Mouse (Mus musculus): Measurements from ENCODE around the gene Secisbp2l. TPM values are rescaled to one million over a fixed set of nuclear protein-coding genes. Genes with fewer than 3 reads are reported as not detected.

Secisbp2l gene
- polyA plus RNA-seq, 1 experiment, result 59.0 TPM

DNA sequence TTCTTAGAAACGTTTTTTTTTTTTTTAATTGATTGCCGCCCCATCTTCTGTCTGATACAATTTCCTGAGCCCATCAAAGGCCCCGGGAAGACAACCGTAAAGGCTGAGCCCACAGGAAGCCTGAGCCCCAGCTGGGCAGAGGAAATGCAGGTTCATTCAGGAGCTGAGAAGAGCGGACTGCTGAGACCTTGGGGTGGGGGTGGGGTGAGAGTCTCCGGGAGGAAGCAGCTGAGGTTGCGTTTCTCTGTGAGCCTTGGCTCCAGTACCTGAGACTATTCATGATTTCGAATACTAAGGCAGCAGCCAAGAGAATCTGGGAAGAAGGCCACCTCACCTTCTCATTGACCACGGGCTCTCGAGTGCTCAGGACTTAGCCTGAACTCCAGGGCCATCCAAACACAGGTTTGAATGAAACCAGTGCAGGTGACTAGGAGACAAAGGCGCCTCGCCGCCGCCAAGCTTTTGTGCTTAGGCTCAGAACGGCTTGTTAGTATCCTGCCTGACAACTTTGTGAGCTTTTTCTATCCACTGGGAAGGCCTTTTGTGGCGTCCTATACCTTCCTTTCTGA is 58.0 kb downstream of the Secisbp2l start:
- TF ChIP-seq CTCF (IDR thresholded peaks at IDR 0.05; ENCODE audit: low read depth, low read length), result no peak
- TF ChIP-seq POLR2A (IDR thresholded peaks at IDR 0.05; ENCODE audit: borderline replicate concordance, low read depth, low read length), result no peak
- H3K4me3 ChIP-seq (ENCODE audit: insufficient read depth, low read length), result peak overlapping the region; percentile 43; the same call in 1 of the 2 replicates
- peaks cover 3% of the 10 kb centered on the region; the same call in 1 of the 2 replicates for H3K4me1 ChIP-seq (ENCODE audit: control insufficient read depth, insufficient read depth, low read length)
- H3K27ac ChIP-seq (ENCODE audit: insufficient read depth, low read depth, low read length), result no peak overlapping the region

DNA sequence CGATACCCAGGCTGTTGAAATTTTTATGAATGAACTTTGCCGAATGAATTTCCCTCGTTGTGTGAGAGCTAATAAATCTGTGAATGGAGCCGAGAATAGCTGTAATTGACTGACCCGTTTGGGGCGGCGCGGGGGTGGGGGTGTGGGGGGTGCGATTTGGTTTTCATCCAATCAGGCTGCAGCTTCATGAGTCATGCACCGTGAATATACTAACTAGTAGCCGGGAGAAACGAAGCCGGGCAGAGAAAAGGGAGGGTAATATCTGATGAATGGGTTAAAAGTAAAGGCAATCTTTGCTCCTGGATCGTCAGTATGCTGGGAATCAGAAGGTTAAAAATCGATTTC is 58.6 kb downstream of the Secisbp2l start, which contains the start of gene Shc4:
Shc4 (minus strand) TSS at position 63 of the 345 bp plus-strand sequence.
- Histone ChIP-seq H3K27ac (ENCODE audit: insufficient read depth, low read depth, low read length) (no peak within 1 kb of the TSS), H3K4me3 (ENCODE audit: insufficient read depth, low read length) (peak within 1 kb of the TSS; percentile 51), H3K4me1 (ENCODE audit: control insufficient read depth, insufficient read depth, low read length) (peaks cover 3% of the 10 kb centered on the region; the same call in 1 of the 2 replicates)
- TF ChIP-seq CTCF (IDR thresholded peaks at IDR 0.05; ENCODE audit: low read depth, low read length) (no peak), POLR2A (IDR thresholded peaks at IDR 0.05; ENCODE audit: borderline replicate concordance, low read depth, low read length) (no peak)

DNA sequence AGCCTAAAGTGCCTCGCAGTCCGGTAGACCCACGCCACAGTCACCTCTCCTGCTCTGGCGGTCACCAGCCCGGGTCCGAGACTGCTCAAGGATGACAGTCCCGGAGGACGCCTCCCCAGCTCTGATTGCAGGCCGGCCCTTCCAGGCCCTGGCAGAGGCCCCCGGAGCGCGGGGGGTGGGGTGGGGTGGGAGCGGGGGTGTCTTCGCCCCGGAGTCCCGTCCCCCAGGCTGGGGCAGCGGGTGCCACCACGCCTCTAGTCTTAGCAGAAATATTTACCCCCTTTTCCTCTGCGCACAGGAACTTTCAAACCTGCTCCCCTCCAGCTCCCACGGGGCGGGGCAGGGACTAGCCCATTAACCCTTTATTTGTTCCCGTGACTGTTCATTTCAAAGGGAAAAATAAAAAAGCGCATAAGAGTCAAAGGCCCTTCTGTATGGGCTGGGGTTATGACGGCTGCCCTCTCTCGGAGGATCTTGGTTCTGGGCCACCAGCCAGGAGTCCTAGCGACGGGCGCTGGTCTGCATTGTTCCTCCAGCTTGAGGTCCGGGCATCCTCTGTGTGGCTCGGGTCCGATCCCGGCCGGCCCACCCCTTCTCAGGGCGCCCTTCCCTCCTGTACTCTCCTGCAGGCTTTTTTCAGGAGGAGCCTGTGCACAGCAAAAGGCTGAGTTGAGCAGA is 59.1 kb downstream of the Secisbp2l start:
- TF ChIP-seq CTCF (IDR thresholded peaks at IDR 0.05; ENCODE audit: low read depth, low read length) (peak; percentile 47), POLR2A (IDR thresholded peaks at IDR 0.05; ENCODE audit: borderline replicate concordance, low read depth, low read length) (no peak)
- H3K4me1 ChIP-seq (ENCODE audit: control insufficient read depth, insufficient read depth, low read length), result peaks cover 3% of the 10 kb centered on the region; the same call in 1 of the 2 replicates
- H3K4me3 ChIP-seq (ENCODE audit: insufficient read depth, low read length), result peak overlapping the region; percentile 51
- H3K27ac ChIP-seq (ENCODE audit: insufficient read depth, low read depth, low read length), result no peak overlapping the region

DNA sequence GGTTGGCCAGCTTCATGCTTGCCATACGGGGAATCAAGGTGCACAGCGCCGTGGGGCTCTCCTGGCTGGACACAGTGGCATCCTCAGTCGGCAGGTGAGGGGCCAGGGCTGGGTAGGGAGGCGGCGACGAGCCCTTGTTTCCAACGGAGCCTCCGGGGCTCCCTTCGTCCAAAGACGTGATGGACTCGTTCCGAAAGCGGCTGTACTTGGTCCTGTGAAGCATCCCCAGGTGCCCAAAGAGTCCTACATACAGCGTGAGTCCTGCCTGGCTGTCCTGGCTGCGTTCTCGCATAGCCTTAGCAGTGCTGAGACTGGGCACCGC is 59.6 kb downstream of the Secisbp2l start:
- H3K4me3 ChIP-seq (ENCODE audit: insufficient read depth, low read length), result peak overlapping the region; percentile 51
- no peak overlapping the region for H3K27ac ChIP-seq (ENCODE audit: insufficient read depth, low read depth, low read length)
- H3K4me1 ChIP-seq (ENCODE audit: control insufficient read depth, insufficient read depth, low read length), result peaks cover 3% of the 10 kb centered on the region; the same call in 1 of the 2 replicates
- TF ChIP-seq POLR2A (IDR thresholded peaks at IDR 0.05; ENCODE audit: borderline replicate concordance, low read depth, low read length), result no peak
- TF ChIP-seq CTCF (IDR thresholded peaks at IDR 0.05; ENCODE audit: low read depth, low read length), result no peak

DNA sequence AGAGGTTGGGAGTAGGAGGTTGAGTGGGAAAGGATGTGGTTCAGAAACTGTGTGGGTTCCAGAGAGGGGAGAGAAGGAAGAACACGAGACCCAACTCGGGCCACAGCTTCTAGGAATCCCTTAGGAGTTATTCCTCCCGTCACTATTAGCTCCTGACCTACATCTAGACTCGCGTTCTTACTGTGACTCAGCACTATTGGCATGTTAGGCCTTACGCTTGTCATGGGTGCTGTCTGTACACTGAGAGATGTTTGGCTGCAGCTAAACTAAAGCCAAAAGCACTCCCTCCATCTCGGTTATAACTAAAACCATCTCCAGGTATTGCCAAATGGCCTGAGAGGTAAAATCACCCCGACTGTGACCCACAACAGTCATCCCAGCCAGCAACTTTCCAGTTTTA is 66.1 kb downstream of the Secisbp2l start:
- no peak for TF ChIP-seq POLR2A (IDR thresholded peaks at IDR 0.05; ENCODE audit: borderline replicate concordance, low read depth, low read length)
- TF ChIP-seq CTCF (IDR thresholded peaks at IDR 0.05; ENCODE audit: low read depth, low read length), result no peak
- H3K4me1 ChIP-seq (ENCODE audit: control insufficient read depth, insufficient read depth, low read length), result peaks cover 4% of the 10 kb centered on the region; the same call in 1 of the 2 replicates
- no peak overlapping the region for H3K27ac ChIP-seq (ENCODE audit: insufficient read depth, low read depth, low read length)
- H3K4me3 ChIP-seq (ENCODE audit: insufficient read depth, low read length), result no peak overlapping the region

DNA sequence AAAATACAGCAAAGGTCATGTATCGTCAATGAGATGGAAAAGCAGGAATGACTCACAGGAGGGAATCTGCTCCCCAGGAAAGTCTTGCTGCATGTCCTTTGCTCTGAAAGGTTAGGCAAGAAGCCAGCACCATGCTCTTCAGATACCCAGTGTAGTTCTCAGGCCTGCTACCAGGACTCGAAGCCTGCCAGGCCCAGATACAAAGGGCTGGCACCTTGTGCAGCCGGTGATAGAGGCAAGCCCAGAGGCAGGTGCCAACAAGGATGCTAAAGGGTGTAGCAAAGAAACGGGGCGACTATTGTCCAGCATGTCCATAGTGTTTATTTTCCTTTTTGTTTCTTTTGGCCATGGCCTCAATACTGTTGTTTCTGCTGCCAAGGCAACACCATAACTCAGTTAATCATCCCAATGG is 76.2 kb downstream of the Secisbp2l start:
- H3K27ac ChIP-seq (ENCODE audit: insufficient read depth, low read depth, low read length), result no peak overlapping the region
- TF ChIP-seq CTCF (IDR thresholded peaks at IDR 0.05; ENCODE audit: low read depth, low read length), result no peak
- TF ChIP-seq POLR2A (IDR thresholded peaks at IDR 0.05; ENCODE audit: borderline replicate concordance, low read depth, low read length), result no peak
- H3K4me3 ChIP-seq (ENCODE audit: insufficient read depth, low read length), result no peak overlapping the region
- H3K4me1 ChIP-seq (ENCODE audit: control insufficient read depth, insufficient read depth, low read length), result peaks cover 8% of the 10 kb centered on the region

DNA sequence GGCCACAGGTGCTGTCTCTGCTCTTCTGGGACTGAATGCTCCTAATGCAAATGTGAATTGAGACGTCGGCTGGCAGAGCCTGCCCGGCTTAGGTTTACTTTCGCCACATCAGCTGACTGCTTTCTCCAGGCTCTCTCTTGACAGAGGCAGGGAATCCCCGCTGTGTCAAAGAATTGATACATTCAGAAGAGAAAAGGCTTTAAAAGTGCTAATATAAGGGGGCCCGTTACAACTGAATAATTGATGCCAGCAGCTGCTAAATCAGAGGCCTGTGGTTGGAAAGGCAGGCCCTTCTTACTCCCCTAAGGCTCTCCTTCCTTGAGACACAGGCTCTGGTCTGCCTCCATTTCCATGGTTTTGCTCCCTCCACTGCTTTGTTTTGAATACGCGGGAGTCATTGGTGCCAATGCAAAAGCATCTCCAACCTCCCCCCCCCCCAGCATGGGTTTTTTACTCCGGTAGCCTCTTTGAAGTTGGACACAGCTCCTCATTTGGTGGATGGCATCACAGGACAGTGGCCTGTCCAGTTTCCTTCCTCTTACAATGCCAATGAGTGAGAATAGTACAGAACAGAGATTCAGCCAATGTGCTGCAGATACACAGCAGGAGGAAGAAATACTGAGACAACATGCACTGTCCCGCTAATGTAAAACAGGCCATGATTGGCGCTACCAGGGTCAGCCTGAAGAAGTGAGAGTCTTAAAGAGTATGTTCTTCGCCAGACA is 77.6 kb downstream of the Secisbp2l start:
- H3K4me3 ChIP-seq (ENCODE audit: insufficient read depth, low read length), result no peak overlapping the region
- H3K27ac ChIP-seq (ENCODE audit: insufficient read depth, low read depth, low read length), result no peak overlapping the region
- peaks cover 9% of the 10 kb centered on the region for H3K4me1 ChIP-seq (ENCODE audit: control insufficient read depth, insufficient read depth, low read length)
- no peak for TF ChIP-seq CTCF (IDR thresholded peaks at IDR 0.05; ENCODE audit: low read depth, low read length)

DNA sequence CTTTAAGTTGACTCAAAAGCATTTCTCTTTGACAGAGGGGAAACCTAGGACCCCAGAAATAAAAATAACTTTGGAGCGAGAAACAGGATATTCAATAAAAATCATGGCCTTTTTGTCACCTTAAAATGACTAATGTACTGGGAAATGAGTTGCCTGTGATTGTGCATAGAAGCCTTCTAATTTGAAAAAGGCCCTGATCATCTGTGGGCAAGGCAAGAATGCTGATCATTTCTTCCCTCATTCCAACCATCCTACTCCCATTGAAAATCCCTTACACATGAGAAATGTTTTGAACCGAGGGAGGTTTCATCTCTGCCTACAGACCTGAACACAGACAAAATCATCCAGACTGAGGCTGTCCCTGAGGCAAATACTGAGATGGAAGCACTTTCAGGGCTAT is 79.8 kb downstream of the Secisbp2l start:
- H3K4me1 ChIP-seq (ENCODE audit: control insufficient read depth, insufficient read depth, low read length), result peaks cover 9% of the 10 kb centered on the region
- TF ChIP-seq CTCF (IDR thresholded peaks at IDR 0.05; ENCODE audit: low read depth, low read length) (no peak), POLR2A (IDR thresholded peaks at IDR 0.05; ENCODE audit: borderline replicate concordance, low read depth, low read length) (no peak)
- no peak overlapping the region for H3K4me3 ChIP-seq (ENCODE audit: insufficient read depth, low read length)
- H3K27ac ChIP-seq (ENCODE audit: insufficient read depth, low read depth, low read length), result no peak overlapping the region

DNA sequence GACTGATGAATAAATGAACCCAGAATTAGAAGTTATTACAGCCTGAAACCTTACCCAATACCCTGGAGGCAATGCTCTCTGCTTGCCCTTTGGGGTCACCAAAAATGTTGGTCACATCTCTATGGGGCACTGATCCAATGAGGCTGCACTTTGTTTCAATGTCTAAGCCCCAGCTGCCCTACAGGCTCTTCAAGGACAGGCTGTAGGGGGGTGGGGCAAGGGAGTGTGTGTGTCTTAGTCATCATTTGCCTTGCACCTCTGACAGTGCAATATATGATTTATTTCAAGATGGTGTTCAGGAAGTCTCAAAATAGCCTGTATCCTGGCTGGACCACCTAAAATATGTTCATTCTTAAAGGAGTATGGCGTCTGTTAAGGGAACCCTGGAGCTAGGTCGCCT is 81.1 kb downstream of the Secisbp2l start:
- no peak overlapping the region for H3K27ac ChIP-seq (ENCODE audit: insufficient read depth, low read depth, low read length)
- TF ChIP-seq CTCF (IDR thresholded peaks at IDR 0.05; ENCODE audit: low read depth, low read length), result no peak
- no peak for TF ChIP-seq POLR2A (IDR thresholded peaks at IDR 0.05; ENCODE audit: borderline replicate concordance, low read depth, low read length)

DNA sequence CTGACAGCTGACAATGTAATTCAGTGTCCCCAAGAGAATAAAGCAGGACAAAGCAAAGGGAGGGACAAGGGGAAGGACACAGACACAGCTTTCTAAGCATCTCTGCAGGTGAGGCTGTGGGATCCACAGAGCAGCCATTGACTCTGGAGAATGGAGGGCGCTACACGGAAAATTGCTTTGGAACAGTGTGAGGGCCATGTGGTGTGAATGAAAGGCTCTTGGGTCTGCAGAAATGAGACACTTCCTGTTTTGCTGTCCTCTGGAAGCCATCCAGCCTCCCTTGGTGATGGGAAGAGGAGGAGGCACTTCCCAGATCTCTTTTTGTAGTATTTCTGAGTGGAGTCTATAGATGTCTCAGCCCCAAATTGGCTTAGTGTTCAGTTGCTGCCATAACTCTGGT is 86.5 kb downstream of the Secisbp2l start:
- peak; percentile 42; the same call in 1 of the 2 replicates for TF ChIP-seq POLR2A (IDR thresholded peaks at IDR 0.05; ENCODE audit: borderline replicate concordance, low read depth, low read length)
- no peak for TF ChIP-seq CTCF (IDR thresholded peaks at IDR 0.05; ENCODE audit: low read depth, low read length)
- peak overlapping the region; percentile 85 for H3K27ac ChIP-seq (ENCODE audit: insufficient read depth, low read depth, low read length)
- peak overlapping the region; percentile 27 for H3K4me3 ChIP-seq (ENCODE audit: insufficient read depth, low read length)
- H3K4me1 ChIP-seq (ENCODE audit: control insufficient read depth, insufficient read depth, low read length), result peaks cover 14% of the 10 kb centered on the region

More for the DNA sequence above, 81.1 kb downstream of the Secisbp2l start:
- no peak overlapping the region for H3K4me3 ChIP-seq (ENCODE audit: insufficient read depth, low read length)
- peaks cover 12% of the 10 kb centered on the region for H3K4me1 ChIP-seq (ENCODE audit: control insufficient read depth, insufficient read depth, low read length)
